Mouse (Mus musculus): ENCODE results near the gene Ovol1.

DNA sequence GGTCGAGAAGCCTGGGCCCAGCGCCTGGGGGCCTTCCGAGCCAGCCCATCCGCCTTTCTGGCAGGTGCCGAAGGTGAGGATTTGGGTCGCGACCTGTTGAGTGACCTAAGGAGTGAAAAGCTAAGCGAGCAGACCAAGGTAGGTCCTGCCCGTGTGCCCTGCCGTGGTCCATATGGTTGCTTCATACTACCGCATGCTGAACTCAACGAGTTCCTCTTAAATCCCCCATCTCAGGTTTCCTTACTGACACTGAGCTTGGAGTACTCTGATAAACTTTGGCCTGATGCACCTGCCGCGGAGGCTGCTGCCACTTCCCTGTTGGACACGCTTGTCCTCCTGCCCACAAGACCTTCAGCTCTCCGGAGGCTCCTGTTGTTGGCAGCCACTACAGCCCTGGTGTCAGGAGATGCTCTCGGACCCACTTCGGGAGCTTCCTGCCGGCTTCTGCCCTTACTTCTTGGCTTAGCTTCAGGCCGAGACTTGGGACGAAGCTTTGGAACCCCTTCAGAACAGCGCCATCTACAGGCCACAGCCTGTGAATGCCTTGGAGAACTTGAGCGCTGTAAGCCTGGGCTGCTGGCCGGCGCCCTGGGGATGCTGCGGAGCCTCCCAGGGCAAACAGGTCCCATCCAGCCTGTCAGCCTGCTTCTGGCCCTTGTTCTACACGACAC, 8.2 kb upstream of the Ovol1 start:
- peak; percentile 92 for TF ChIP-seq CTCF (IDR thresholded peaks at IDR 0.05; ENCODE audit: extremely low read depth, insufficient read length, insufficient replicate concordance, low read depth, low read length)
- no peak for TF ChIP-seq POLR2A (IDR thresholded peaks at IDR 0.05; ENCODE audit: low read depth, low read length)

Data from small intestine, adult 2 months (tissue).